Mouse (Mus musculus) liver, postnatal 0 days (tissue): ENCODE data around the gene Eif4a3.

ENCODE experiments used
- CTCF ChIP-seq: sonication (generic); IDR thresholded peaks from 2 replicates; pipeline ENCODE4 v1.5.1; 2016; ENCODE audit warnings: antibody characterized with exemption, low read depth
- EP300 ChIP-seq: IDR thresholded peaks from 2 replicates; pipeline ENCODE4 v1.6.1; 2016; ENCODE audit warnings: antibody characterized with exemption, low read depth, mild to moderate bottlenecking

DNA sequence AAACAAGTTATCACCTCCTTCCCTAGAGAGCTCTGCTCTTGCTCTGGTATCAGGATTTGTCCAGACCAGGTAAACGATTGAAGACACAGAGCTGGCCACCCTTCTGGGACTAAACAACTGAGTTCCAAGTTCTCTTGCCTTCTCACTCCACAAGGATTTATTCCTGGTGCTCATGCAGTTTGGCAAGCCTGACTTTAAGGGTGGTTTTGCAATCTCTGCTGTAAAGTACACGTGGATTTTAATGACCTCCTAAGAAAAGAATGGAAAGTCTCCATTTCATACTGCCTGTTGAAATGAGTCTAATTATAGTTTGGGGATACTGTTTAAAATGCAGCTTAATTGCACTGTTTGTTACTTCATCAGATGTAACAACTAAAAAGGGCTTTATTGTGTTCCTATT lies 1.1 kb upstream of the Eif4a3 start:
- TF ChIP-seq CTCF = no peak
- no peak for TF ChIP-seq EP300
